Mouse (Mus musculus) colon, adult 2 months (tissue): ENCODE measurements around the gene Rnf38. TPM values are rescaled to one million over a fixed set of nuclear protein-coding genes. Genes with fewer than 3 reads are reported as not detected.

Experiments used
- polyA plus RNA-seq: library from polyadenylated mRNA; depleted of rRNA; stranded (reverse); fragments of >200 nt; gene quantifications from 2 replicates; pipeline ENCODE4 v1.2.3, GENCODE M21; 2012; rRNA removed

Gene Rnf38
- 55.1 and 87.6 TPM in 2 replicates for polyA plus RNA-seq

DNA sequence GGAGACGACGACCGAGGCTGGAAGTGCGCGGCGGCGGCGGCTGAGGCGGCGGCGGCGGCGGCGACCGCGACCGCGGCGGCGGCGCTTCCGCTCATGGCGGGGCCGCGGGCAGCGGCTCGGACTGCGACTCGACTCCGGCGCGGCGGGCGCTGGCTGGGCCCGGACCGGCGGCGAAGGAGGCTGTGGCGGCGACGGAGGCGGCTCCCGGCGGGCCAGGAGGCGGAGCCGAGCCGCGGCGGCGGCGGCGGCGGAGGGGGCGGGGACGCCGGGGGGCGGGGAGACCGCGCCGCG, at the start of gene Rnf38:
TSS of gene Rnf38 (minus strand) at position 77 of the 291 bp plus-strand sequence.

GRCm38 (mm10) chr4:44083945-44084344, 149.6 kb downstream of the Rnf38 start, which contains the start of gene Gne:
Gene Gne (minus strand): TSS chr4:44084177.

Other genes starting within 250 kb of the Rnf38 start
- 249 and 297 TPM in 2 replicates for gene Clta, start 229.3 kb downstream of the Rnf38 start, polyA plus RNA-seq
- 218 and 316 TPM in 2 replicates for gene Gne, start 149.6 kb downstream of the Rnf38 start, polyA plus RNA-seq
- 2.6 and 3.1 TPM in 2 replicates for gene Melk, start 67.1 kb upstream of the Rnf38 start, polyA plus RNA-seq